Mouse (Mus musculus): ENCODE data around the gene Tagln2.
A peak's percentile ranks its signal among the peaks of the same experiment; 100 is the strongest.

The Tagln2 gene

DNA sequence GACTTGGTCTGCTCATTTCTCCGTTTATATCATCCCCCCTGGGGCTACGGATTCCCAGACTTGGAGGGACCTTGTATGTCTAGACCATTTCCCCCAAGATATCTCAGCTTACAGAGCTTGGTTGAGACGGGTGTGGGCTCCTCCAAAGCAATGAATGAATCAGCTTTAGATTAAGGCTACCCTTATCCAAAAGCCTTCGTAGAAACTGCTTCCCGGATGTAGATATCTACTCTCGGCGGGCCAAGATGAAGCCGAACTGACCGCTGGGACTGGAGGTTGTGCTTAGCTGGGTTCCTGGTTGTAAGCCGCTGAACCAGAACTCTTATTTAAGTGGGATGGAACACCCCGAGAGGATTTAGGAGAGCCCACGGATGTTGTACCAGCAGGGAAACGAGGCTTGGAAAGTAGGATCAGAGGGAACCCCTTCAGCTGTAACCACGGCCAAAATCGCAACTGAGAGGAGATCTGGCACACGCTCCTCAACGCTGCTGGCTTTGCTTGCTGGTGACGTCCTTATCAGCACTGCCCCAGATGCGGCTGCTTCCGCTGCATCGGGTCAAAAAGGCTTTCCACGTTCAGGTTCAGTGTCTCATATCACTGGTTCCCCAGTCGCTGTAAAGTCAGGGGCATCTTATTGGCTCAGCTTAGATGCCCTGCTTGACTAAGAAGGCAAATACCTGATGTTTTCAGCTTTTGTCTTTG is 26.7 kb downstream of the Tagln2 start:
- no peak for DNase-seq (ENCODE audit: low spot score in 2 of 2)

DNA sequence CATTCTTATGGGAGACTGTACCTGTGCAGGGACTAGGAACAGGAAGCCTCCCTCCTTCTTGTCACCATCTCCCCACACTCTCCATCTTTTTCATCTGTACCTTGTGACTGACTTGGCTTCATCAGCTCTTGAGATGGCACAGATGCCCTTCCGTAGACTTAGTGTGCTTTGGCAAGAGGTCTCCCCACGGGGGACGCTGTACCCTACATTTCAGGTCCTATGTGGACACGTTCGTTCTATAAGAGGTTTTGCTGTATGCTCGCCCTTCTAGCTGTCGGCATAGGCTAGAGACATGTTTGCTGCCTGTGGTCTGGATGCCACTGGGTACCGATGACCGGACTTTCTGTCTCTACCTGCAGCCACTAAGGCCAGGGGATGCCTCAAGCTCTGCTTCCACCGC is 27.6 kb downstream of the Tagln2 start:
- no peak for DNase-seq (ENCODE audit: low spot score in 2 of 2)

DNA sequence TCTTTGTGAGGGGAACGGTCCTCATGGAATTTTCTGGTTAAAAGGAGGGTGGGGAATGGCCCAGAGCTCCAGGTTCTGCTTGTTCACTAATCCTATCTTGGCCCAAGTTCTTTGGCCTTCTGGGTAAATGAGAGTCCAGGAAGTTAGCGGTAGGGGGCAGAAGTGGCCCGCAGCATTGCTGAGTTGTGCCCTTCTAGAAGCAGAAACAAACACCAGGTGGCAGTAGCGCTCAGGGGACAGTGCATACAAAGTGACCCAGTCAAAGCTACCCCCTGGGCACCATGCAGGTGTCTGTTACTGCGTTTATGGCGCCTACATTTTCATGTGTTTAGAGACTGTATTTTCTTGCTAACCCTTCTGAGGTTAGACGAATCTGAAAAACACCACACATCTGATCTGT is 28.9 kb downstream of the Tagln2 start:
- DNase-seq (ENCODE audit: low spot score in 2 of 2), result peak; percentile 68 to 88

DNA sequence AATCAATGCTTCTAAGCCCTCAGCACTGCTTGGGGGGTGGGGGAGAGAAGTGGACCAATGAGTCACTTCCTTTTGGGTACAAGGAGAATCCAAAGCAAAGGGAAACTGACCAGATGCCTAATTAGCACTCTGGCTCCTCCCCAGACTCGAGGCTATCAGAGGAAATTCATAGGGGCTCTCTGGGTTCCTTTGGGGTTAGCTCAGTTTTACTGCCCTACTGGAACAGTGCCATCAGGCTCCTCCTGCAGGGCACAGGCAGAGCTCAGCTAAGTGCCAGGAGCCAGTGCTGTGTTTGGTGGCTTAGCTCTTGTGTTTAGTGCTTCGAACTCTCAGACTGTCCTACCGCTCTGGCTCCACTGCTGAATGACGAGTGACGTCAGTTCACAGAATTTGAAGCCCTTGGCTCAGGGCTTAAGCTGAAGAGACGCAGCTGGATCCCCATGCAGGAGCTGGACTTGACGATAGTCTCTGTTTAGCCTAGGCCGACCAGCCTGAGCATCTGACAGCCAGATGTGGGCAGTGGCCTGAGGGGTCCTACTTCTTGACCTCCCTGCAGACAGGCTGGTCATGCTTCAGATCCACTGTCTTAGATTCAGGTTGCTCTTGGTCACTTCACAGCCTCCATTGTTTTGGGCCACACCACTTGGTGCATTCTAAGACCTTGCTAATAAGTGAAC is 30.8 kb downstream of the Tagln2 start:
- DNase-seq (ENCODE audit: low spot score in 2 of 2), result no peak

DNA sequence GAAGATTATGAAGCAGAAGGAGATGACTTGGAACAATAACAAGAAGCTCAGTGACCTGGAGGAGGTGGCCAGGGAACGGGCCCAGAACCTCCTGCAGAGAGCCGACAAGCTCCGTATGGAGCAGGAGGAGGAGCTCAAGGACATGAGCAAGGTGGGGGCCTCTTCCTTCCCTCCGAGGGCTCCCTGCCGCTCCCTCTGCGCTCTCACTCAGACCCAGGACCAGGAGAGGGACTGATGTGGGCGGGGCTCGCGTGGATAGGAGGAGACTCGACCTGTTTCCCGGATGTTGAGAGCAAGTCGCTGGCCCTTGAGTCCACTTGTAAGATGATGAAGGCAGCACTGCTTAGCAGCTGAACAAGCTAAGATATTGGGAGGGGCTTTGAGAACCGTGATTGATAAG is 32.7 kb downstream of the Tagln2 start:
- DNase-seq (ENCODE audit: low spot score in 2 of 2), result no peak

DNA sequence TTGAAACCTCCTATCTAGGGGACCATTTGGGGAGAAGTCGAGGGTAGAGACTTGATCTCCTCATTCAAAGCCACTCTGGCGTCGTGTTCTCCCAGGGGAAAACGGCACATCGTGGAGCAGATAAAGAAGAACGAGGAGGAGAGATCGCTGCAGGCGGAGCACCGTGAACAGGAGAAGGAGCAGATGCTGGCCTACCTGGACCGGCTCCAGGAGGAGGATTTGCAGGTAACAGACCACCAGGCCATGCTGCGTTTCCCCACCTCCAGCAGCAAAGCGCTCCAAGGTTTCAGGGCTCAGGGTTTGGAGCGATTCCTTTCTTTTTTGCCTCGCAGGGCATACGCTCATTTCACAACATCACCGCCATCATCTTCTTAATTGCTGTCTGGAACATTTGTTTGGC is 35.3 kb downstream of the Tagln2 start:
- no peak for DNase-seq (ENCODE audit: low spot score in 2 of 2)

DNA sequence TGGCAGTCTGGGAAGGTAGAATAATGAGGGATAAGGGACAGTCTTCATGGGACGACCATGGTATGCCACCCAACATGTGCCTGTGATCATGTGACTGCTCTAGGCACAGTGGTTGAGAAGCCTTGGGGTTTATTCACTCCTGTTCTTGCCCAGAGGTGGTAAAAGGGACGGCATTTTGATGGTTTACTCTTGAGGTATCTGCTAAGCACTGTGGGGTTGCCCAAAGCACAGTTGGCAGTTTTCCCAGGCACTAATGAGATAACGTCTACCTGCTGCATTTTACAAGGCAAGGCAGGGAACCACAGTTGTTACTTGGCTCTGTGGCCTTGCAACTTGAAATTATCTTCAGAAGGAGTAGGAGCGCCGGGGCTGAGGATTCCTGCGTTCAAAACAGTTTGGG is 40.0 kb downstream of the Tagln2 start:
- no peak for DNase-seq (ENCODE audit: low spot score in 2 of 2)

DNA sequence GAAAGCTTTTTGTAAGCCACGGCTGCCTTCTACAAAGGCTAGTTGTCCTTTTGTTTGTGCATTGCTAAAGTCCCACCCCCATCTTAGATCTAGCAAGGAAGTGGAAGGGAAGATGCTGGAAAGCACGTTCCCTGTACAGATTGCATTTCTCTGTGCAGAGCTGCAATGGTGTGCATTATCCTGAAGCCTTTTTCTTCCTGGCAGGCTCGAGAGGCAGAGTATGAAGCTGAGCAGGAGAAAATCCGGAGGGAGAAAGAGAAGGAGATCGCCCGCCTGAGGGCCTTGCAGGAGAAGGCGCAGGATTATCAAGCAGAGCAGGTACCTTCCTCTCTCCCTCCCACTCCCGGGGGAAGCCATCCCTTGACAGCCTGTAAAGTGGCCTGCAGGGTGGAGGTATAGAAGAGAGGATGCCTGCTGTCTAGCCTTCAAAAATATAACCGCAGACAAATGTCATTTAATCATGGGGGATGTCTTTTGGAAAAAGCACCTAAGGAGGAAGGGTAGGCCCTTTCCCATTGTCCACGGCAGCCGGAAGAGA is 40.5 kb downstream of the Tagln2 start:
- DNase-seq (ENCODE audit: low spot score in 2 of 2), result no peak

DNA sequence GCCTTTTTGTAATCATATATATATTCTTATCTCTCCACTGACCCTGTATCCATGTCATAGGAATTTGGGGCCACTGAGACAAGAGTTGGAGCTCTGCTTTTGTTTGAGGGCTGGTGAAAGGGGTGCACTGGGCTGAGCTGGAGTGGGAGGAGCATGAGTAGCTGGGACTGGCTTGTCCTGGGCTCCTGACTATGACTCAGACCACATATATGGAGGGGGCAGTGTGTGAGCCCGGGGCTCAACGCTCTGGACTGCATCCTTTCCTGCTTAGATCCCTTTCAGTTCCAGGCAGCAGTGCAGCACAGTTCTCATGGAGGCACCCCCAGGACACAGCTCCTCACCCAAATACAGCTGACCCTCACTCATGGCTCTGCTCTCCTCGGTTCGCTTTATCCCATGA is 46.2 kb downstream of the Tagln2 start:
- no peak for DNase-seq (ENCODE audit: low spot score in 2 of 2)

DNA sequence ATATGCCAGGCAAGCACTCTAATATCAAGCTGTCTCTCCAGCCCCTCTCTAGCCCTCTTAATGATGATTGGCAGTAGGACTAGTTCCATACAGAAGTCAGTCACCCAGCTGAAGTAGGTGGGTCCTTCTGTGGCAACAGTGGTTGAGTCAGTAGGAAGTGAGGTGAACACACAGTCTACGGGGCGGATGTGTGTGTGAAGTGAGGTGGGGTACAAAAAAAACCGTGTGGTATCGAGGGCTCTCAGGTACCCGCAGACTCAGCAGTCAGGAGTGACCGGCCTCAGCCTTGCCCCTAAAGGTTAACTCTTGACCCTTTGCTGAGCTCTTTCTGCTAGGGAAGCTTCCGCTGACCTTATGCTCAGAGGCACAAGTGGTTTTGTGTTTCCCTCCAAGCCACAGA is 48.7 kb downstream of the Tagln2 start:
- DNase-seq (ENCODE audit: low spot score in 2 of 2), result peak in 1 of 2 experiments; percentile 31

DNA sequence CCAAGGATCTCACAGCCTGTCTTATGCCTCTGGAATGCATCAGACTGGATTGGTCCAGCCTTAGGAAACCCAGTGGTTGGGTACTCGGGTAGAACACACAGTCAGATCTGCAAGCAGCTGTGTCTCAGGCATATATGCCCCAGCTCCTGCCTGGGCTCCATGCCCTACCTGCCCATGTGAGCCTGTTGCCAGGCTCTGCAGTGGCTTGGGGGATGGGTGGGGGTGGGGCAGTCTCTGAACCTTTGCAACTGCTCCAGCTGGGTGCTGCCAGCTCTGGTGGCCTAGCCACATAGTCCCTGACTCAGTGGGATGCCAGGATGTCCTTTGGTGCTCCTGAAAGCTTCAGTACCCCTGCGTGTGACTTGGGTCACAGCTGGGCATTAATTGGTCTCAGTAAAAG is 49.5 kb downstream of the Tagln2 start:
- no peak for DNase-seq (ENCODE audit: low spot score in 2 of 2)

DNA sequence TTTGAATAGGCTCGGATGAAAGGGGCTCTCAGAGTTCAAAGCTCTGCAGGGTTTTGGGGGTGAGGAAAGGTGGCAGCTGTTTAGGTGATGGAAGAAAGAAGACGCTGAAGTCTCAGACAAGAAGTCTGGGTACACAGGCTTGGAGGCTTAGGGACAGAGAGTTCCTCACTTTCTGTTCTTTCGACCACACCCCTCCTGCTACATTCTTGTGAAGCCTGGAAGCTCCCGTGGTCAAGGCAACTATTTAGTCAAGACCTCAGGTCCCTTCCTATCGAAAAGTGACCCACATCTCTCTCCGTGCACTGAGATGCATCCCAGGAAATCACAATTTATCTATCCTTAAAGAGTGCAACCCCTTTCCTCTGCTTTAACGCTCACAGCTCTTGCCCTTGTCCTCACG is 49.9 kb downstream of the Tagln2 start:
- DNase-seq (ENCODE audit: low spot score in 2 of 2), result no peak

DNA sequence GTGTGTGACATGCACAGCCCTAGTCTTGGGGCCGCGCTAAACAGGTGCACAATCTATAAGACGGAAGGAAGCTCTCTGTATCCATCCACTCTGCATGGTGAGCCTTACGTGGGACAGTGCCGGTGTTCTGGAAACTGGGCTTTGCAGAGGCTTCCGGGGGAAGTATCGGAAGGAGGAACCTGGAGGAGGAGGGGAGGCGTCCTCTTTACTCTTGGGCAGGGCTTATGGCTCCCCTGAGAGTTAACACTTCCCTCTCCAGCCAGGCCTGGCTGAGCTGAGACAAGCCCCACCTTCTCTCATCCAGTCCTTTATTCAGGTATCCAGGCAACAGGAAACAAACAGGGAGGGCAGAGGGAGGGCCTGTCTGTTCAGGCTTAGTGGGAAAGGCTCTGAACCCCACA is 50.7 kb downstream of the Tagln2 start:
- no peak for DNase-seq (ENCODE audit: low spot score in 2 of 2)

DNA sequence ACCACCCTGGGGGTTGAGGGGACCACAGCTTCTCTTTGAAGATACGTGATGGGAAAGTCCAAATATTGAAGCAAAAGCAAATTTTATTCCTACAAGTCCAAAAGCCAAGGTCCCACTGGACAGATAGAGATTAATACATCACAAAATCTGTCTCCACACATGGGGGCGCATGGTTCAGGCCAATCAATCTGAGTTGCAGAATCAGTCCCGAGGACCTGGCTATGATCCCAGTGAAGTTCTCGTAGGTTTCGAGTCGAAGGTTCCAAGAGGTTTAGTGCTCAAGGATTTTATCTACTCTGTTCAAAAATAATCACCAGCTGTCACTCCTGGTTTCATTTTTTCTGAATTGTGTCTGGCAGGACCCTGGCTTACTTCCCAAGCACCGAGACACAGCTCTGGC is 51.2 kb downstream of the Tagln2 start:
- DNase-seq (ENCODE audit: low spot score in 2 of 2), result no peak

DNA sequence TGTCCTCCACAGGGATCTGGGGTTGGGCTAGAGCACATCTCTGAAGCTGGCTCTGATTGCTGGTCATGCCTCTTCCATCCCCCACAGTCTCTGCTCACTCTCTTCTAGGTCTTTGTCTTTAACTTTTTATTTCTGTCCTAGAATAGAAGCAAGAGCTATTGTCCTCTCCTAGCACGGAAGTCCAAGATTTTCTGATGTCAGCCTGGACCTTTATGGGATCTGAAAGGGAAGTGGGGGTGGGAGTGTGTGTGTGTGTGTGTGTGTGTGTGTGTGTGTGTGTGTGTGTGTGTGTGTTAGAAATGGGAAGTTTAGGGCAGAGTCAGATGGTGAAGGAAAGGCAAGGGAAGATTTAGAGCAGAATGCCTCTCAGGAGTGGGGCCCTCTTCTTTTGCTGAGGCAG is 52.8 kb downstream of the Tagln2 start:
- no peak for DNase-seq (ENCODE audit: low spot score in 2 of 2)

DNA sequence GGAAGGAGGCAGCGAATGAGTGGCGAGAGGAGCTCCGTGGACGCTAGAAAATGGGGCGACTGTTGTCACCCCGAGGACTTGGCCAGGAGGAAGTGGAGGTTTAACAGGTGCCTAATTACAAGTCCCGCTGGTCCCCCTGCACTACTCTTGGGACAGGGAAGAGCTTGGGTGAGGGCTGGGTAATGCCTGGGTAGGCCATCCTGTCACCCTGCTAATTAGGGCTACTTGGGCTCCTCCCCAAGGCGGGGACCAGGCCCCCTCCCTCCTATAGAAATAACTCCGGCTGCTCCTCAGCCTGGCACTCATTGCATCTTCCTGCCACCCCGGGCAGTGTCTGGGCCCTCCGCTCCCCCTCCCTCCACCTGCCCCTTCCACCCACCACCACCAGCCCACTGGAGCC is 55.8 kb downstream of the Tagln2 start, which contains the start of gene Vsig8:
TSS of gene Vsig8 (plus strand) at position 301 of the 400 bp plus-strand sequence.
- no peak for DNase-seq (ENCODE audit: low spot score in 2 of 2)

Data from thymus, postnatal 10 days (tissue).